Mouse (Mus musculus) liver, adult 2 months (tissue): ENCODE data around the gene Gstm7.

Source experiments
- CTCF ChIP-seq: fragments of 200-500 bp; IDR thresholded peaks from 2 replicates; pipeline ENCODE4 v1.5.1; 2011; ENCODE audit warnings: low read depth, low read length, control low read depth
- POLR2A ChIP-seq: fragments of 200-500 bp; IDR thresholded peaks from 2 replicates; pipeline ENCODE4 v1.6.1; 2011; ENCODE audit warnings: low read length, control low read depth; ENCODE audit not compliant: insufficient read depth; ENCODE audit errors: extremely low read depth

GRCm38 (mm10) chr3:107877747-107878736, 53.6 kb downstream of the Gstm7 start:
- TF ChIP-seq POLR2A (no peak), CTCF (no peak)
